Mouse (Mus musculus): ENCODE results near the gene Arhgap15.

The Arhgap15 gene

DNA sequence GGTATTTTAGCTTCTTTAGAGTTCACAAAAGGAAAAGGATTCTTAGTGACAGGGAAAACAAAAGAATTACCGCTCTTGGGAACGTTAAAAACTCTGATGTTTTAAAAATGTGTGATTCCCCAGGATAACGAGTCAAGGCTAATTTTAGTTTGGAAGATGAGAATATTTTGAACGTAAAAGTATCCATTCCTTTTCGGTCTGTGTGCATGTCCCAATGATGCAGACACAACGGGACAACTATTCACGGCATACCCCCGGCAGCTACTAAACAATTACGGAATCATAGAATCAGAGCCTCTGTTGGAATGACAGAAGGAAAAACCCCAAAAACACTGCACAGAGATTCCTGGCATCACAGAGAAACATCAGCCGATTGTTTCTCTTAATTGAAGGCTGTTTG is 281.2 kb downstream of the Arhgap15 start:
- DNase-seq (ENCODE audit: low read depth, low spot score): no peak

DNA sequence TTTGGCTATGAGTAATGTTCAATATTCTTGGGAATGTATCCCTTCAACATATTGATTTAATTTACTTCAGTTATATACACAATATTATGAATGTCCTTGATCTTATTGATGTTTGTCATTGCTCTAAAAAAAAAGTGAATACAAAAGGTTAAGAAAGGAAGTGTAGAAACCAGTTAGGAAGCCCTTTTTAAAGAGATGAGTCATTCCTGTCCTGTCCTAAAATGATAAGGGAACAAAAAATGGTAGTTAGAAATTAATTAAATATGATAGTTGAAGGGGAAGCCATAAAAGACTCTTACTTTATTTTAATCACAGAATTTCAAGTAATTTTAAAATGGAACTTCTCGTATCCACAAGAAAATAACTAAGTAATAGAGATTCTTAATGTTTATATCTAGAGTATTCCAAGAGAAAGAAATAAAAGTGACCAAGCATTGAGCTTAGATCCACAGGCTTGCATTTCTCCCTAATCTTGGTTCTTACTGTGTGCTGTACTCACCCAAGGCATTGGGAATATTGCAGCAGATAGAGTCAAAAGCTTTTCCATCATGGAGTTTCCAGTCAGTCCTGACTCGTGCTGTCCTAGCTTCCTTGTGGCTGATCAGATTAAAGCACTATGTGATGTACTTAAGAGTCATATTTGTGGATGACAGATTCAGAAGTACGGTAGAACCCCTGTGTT is 291.0 kb downstream of the Arhgap15 start:
- no peak for DNase-seq (ENCODE audit: low read depth, low spot score)

DNA sequence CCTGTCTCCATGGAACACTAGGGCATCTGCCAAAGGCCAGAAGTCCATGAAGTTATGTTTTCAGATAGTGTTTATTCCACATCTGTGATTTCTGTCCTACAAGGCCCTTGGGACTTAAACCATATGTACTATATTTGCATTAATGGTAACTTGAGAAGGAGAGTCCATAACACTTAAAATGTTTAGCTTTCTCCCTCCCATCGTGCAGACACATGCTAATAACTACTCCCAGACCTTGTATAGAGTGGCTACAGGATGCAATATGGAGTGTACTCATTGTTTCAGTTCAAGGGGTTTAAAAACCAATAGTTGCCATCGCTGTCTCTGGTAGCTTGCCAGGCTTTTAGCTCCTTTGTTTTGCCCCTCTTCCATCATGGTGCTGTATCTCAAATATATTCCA is 295.5 kb downstream of the Arhgap15 start:
- no peak for DNase-seq (ENCODE audit: low read depth, low spot score)

DNA sequence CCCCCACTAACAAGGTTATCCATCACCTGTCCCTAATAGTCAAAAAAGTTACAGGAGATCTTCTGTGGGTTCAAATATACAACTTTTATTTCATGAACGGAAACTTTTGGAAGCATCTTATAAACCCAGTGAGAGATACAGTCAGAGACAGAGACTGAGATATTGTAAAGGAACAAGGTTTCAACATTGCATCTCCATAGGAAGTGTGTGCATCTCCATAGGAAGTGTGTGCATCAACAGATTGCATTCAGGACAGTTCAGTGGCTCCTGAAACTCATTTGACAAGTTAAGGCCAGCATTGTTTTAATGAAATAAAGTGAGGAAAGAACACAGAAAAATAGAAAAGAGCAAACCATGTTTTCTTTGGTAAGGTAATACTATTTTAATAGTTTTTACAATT is 296.0 kb downstream of the Arhgap15 start:
- no peak for DNase-seq (ENCODE audit: low read depth, low spot score)

DNA sequence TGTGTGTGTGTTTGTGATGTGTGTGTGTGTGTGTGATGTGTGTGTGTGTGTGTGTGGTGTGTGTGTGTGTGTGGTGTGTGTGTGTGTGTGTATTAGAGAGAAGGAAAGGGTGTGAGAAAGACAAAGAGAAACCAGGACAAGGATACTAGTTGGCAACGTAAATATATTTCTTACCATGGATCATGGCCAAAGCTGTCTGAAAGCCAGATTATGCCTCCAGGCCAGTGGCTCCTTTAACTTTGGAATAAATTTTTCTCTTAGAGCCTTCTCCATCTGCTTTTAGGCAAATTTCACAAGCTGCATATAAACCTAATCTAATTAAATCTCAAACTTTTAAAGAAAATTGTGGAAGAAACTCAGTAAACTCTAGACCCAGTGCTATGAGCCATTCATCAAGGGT is 296.6 kb downstream of the Arhgap15 start:
- DNase-seq (ENCODE audit: low read depth, low spot score): no peak

DNA sequence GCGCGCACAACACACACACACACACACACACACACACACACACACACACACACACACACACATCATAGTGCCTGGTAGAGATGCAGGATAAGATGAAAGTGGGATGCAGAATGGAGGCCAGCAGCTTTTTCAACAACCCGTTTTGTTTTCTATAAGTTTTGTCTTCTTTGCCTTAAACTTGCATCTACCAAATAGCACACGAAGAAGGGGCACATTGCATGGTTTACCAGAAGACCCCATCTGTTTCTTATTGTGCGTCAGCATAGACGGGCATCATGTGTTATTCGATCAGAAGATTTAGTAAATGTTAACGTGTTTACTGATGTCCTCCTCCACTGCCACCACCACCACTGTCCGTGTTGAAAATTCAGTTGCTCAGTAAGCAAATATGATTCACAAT is 311.7 kb downstream of the Arhgap15 start:
- DNase-seq (ENCODE audit: low read depth, low spot score): no peak

DNA sequence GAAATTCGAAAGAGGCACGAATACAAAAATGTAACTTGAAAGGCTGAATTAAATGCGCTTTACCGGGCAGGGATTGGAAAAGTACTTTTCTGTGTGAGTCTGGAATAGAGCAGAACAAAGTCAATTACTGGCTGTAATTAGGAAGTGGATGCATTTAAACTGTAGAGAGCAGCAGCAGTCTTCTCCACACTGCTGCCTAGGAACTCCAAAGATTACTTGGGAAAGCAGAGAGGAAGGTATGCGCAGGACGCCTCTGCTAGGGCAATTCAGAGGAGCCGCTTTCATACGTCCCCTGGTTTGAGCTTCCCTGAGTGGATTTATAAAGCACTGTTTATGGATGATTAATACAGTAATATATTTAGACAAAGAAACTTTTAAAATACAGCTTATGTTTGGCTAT is 312.1 kb downstream of the Arhgap15 start:
- peak; percentile 68 for DNase-seq (ENCODE audit: low read depth, low spot score)

DNA sequence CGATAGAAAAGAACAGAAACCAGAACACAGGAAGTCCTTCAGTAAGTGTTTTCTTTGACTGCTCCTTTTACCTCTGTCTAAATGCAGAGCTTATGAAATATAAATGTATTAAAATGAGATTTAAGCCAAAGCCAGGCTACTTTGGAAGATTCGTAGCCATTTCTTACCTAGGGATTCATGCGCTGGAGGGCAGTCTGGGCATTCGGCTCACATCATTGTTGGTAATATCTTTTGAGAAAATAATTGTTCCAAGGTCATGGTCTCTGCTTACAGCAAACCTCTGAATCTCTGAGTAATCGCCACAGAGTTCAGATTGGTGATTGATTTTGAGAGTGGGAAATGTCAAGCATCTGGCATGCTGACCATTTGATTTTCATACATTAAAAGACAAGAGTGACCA is 316.4 kb downstream of the Arhgap15 start:
- no peak for DNase-seq (ENCODE audit: low read depth, low spot score)

DNA sequence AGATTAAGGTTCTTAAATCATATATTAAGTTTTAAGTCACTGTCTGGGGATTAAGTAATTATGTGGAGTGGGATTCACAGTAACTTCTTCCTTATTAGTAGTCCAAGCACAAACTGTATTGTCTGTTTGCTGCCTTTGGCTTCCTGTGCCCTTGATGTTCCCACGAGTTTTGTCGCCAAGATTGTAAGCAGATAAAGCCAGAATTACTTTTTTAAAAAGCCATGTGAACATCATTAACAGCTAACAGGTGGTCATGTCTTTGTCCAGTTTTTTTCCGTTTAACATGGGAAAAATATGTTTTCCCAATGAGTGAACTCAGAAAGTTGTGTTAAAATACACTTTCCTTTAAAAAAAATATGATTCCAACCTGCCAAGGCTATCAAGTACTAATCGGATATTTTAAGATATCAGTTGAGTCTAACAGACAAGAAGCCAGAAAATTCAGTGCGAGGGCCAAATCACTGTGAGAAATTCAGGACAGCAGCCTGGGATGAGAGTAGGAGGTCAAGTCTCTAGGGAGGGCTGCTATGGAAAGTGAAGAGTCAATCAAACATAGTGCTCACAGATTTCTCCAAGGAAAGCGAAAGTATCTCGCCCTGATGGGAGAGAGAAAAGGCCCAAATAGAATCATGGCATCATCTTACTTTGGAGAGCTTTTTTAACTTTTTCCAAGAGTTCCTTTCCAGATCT is 319.7 kb downstream of the Arhgap15 start:
- no peak for DNase-seq (ENCODE audit: low read depth, low spot score)

DNA sequence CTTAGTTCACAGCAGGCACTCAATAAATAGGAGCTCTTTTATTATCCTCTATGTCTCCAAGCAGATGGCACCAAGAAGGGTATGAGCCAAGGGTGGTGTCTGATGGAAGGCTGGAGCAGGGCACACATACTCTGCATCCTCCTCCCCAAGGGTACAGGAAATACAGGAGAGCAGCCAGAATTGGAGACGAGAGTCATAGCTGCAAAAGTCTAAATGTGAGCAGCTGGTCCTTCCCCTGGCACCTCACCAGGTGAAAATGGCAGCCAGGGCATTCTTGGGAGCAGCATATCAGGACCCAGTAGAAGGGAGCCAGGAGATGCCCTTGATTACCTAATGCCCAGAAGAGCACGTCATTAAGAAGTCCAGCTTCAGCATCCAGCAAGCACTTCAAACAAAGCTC is 320.3 kb downstream of the Arhgap15 start:
- DNase-seq (ENCODE audit: low read depth, low spot score): peak; percentile 81

DNA sequence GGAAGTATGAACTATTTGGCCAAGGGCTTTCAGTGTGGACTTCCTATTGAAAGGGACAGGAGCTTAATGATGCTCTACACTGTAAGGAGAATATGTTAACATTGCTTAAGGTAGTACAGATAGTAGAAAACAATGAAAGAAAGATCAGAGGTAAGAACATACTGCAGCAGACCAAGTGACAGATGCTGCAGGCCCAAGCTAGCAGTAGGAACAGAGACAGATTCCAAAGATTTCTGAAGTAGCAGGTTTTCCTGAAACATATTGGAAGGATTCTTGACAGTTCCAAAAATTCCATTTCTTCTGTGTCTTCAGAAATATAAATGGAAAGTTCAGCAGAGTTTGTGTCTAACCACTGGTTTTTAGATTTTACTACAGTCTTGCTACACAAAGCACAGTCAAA is 327.9 kb downstream of the Arhgap15 start:
- DNase-seq (ENCODE audit: low read depth, low spot score): peak; percentile 39

DNA sequence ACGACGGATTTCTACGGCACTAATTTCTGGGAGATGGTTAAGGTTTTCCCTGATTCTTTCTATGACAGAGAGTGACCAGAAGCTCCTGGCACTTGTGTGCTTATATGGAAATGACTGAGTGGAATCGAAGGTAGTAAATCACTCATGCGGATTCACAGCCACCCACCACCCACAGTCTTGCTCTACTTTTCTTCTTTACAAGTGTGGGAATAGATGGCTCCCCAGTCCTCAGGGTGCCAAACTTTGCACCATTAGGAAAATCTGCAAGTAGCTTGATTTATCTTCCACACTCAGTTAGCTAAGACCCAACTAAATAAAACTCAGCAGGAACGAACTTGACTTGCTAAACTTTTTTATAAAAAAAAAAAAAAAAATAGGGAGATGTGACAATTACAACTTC is 331.9 kb downstream of the Arhgap15 start:
- peak; percentile 50 for DNase-seq (ENCODE audit: low read depth, low spot score)

DNA sequence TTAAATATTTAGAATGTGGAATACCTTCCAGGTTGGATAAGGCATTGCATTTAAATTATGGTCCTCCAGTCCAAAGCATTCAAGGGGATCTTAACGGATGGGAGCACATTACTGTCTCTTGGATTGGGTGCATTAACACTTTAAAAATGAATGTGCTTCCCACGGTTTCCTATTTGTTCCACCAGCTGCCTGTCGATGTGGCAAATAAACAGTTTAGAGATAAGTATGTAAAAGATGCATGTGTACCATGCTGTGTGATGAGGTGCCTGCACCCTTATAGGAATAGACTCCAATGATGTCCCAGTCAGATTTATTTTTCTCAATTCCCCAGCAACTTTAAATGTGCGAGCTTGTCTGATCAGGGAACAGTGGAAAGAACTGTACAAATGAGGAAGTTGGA is 332.6 kb downstream of the Arhgap15 start:
- no peak for DNase-seq (ENCODE audit: low read depth, low spot score)

DNA sequence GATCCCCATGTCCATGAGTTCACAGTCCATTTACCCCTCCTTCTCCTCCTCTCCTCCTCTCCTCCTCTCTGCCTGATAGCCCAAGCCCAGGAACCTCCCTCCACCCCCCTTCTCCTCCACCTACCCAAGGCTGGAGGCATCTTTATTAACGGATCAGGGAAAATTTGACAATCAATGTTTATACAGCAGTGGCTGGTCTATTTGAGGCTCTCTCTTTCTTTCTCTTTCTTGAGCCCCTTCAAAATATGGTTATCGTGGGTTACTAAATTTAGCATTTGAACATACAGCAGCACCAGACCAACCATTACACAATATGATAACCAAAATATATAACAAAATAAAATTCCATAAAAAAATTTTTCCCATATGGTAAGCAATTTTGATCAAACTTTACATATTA is 335.8 kb downstream of the Arhgap15 start:
- no peak for DNase-seq (ENCODE audit: low read depth, low spot score)

DNA sequence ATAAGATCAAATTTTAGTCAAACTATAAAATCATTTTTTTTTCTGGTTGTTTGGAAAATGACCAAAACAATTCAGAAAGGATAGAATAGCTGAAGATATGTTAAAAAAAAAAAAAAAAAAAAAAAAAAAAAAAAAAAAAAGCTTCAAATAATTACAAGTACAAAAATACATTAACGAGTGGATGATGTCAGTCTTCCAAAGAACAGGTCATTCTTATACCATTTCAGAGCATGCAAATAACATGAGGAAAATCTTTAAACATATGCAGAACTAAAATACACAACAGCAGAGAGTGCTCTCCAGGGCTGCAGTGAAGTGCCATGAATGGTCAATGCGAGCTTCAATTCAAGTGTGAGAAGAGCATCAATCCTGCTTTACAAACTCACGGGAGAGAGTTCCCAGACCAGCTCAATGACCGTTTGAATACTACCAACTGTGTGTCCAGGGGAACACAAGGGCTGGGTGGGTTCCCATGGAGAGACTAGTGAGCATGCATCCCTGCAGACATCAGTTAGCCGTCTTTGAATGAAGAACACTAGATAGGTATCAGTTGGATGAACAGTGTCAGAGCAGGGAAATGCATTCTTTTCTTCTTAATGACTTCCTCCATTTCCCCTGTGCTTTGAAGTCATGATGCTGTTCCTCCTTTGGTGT is 337.9 kb downstream of the Arhgap15 start:
- no peak for DNase-seq (ENCODE audit: low read depth, low spot score)

DNA sequence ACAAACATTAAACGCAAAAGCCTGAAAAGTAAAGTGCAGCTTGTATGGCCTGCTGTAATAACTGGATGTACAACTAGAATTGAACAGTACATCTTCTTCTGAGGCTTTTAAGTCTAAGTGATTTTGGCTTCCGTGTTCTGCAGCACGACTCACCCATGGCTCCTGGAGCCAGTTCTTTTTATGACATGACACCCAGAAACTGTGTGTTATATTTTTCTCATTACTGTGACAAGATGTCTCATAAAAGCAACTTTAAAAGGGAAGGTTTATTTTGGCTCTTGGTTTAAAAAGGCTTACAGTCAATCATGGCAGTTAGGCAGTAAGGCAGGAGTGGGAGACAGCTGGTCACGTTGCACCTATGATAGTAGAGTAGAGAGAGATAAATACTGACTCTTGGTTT is 349.9 kb downstream of the Arhgap15 start:
- DNase-seq (ENCODE audit: low read depth, low spot score): peak; percentile 62

DNA sequence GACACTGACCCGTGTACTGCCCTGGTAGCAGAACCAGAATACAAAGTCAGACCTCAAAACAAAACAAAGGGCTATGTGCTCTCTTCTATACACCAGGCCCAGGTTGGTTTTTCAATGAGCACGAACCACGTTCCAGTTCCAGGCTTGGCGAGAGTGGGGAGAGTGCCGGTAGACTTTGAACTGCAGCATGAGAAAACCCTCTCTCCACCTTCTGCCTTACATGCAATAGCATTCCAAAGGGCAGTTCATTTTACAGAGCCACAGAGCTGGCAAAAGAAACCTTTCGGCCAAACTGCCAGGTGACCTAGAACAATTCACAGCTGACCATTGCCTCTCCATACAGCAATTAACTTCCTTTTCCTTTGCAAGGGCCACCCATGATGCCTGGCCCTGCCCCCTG is 353.7 kb downstream of the Arhgap15 start:
- DNase-seq (ENCODE audit: low read depth, low spot score): no peak

DNA sequence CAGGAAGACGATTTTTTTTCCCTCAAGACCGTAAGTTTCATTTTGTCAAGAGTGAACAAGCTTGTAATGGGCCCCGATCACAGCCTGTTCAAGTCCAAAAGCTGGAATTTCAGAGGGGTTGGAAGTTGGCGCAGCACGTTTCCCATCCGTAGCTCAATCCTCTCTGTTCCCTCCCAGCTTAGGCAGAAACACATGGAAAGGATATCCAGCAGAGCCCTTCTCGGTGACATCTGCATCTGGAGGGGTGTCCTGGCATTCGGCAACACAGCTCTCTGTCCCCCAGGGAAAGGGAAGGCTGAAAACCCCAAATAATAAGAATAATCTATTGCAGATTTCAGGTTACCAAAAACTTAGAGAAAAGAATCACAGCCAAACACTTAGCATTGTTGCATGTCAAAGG is 354.7 kb downstream of the Arhgap15 start:
- DNase-seq (ENCODE audit: low read depth, low spot score): no peak

DNA sequence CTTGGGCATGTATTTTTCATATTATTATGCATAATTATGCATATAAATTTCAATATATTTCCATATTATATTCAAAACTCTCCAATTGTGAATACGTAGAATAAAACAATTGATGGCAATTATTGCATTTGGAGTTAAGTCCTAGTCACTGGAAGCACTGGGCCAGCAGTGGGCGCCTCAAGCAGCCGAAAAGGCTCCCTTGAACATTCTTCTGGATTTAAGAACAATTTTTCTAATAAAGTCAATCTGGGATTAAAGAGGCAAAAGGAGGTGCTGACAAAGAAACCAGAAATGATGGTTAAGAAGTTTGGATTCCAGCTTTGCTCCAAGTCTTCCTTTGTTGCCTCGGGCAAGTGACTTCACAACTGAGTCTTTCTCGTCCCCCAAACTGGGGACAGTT is 355.1 kb downstream of the Arhgap15 start:
- peak; percentile 51 for DNase-seq (ENCODE audit: low read depth, low spot score)

DNA sequence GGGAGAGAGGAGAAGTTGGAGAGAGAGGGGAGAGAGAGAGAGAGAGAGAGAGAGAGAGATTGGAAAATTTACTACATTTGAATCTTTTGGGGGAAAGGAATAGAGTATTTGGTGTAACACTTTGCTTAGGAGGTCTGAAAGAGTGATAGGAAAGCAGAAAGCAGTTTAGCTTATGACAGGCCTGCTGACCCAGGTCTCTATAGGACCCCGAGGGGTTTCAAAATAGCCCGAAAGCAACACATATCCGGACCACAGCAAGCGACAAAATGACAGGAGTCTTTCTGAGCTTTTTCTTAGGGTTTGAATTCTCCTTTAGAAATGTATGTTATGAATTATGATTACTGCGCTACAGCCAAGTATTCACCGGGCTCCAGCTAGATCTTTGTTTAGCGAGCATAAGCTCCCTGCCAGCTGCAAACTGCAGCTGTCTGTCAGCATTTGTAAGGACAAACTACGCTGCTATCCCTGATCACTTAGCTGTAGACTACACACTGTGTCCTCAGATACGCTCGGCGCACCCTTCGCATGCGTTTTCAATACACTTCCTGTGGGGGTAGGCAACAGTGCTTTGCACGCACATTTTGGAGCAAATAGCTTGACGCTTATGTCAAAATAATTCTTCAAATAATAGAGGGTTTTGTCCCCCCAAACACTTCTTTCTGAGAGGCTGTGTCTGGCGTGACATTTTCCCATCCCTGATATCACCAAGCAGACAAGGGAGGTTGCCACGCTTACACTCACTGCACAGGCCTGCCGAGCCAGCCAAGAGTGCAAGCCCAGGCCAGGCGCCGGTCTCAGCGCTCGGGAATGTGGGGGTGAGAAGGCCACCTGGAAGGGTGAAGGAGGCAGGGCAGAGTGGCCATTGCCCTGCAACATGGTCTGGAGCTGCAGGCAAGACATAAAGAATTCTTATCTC is 355.9 kb downstream of the Arhgap15 start:
- peak; percentile 70 for DNase-seq (ENCODE audit: low read depth, low spot score)

DNA sequence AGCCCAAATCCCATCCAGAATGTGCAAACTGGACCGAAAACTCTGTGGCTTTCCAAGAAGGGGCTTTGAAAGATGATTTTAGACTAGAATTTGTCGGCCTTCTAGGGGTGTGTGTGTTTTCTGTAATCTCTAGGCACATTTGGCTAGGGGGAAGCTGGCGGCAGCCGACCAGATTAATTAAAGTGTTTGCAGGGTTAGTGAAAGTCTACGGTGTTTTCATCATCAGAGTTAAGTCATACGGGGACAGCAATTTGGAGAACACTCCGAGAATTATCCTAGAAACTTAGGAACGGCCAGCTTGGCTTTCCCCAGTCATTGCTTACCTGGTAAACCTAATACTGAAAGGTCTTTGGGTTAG is 356.6 kb downstream of the Arhgap15 start:
- DNase-seq (ENCODE audit: low read depth, low spot score): no peak

DNA sequence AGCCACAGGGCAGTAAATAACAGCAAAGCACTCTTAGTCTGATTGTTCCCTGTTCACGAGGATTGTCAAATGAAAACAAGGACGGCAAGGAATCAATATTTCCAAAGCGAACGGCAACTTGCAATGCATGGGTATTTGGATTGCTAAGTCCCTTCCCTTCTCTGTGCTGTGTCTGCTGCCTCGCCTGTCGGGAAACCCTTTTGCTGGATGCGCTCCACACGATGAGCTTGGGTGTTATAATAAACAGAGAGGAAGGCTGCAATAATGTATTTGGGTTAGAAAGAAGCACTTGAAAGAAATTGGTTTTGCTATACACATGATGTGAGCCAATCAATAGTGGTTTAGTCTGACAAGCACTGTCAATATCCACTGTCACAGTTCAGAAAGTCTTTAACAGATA is 357.7 kb downstream of the Arhgap15 start:
- DNase-seq (ENCODE audit: low read depth, low spot score): peak; percentile 44

Data from brain, adult 2 months (tissue).